Mouse (Mus musculus): ENCODE measurements around the gene Olfr1501.
"Not testable (repeated sequence)": the region's sequence is repeated elsewhere in the genome, so short reads cannot be mapped to it uniquely, and the experiment has no call there.

The Olfr1501 gene

DNA sequence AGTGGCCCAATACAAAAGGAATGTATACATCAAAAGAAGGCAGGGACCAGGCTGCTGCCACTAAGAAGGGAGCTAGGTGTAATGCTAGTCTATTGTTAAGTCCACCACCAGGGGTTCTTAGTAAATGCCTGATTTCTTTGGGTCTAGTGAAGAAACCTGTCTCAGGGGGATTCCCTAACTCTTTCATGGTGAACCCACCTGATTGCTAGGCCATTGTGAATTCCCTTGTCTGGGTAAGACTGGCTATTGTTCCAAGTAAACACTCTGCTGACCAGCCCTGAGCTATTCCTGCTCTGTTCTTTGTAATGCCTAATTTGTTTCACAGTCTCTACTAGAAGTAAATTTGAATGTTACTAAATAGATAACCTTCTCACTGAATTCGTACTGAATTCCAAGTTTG is 45.0 kb downstream of the Olfr1501 start:
- H3K4me1 ChIP-seq (replicated peaks; ENCODE audit: low read depth, low read length): peaks cover 24% of the 10 kb centered on the region
- H3K36me3 ChIP-seq (ENCODE audit: insufficient read depth, low read length); H3K9me3 ChIP-seq (ENCODE audit: low read length); H3K27me3 ChIP-seq (ENCODE audit: insufficient read depth, low read length); H3K4me3 ChIP-seq (replicated peaks; ENCODE audit: low read length): not testable (repeated sequence)
- peak; percentile 85 for TF ChIP-seq NANOG (IDR thresholded peaks at IDR 0.05; ENCODE audit: borderline replicate concordance, low read length)

DNA sequence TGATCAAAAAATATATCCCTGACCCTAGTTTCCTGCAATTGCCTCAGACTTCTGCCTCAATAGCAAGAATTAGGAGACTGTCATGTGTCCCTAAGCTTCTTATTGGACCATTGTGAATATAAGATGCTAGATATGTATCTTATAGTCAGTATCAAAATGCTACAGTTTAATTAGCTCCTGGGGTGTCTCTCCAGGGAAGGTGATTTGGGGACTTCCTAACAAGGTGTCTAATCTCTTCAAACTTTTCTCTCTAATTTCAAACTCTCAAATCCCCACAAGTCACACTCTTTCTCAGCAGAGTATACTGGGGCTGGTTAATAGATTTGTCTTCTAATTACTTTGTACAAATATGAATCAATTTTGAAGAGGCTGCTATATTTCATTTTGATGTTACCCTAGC is 52.4 kb downstream of the Olfr1501 start, which contains the start of gene Olfr1497:
Gene Olfr1497, minus strand, starts transcription at position 101 of the 400 bp plus-strand sequence.
- Histone ChIP-seq H3K36me3 (ENCODE audit: insufficient read depth, low read length) (no peaks in the 10 kb centered on the region), H3K27me3 (ENCODE audit: insufficient read depth, low read length) (no peaks in the 10 kb centered on the region), H3K4me1 (replicated peaks; ENCODE audit: low read depth, low read length) (0 out of 2 replicates have a peak, but pooled peaks cover 3% of the 10 kb centered on the region), H3K4me3 (replicated peaks; ENCODE audit: low read length) (no peak within 1 kb of the TSS), H3K9me3 (ENCODE audit: low read length) (no peaks in the 10 kb centered on the region)
- TF ChIP-seq CTCF (conservative IDR thresholded peaks at IDR 0.05; ENCODE audit: low read length) (no peak), NANOG (IDR thresholded peaks at IDR 0.05; ENCODE audit: borderline replicate concordance, low read length) (no peak), POU5F1 (IDR thresholded peaks at IDR 0.05; ENCODE audit: borderline replicate concordance, low read length) (no peak)
